Mouse (Mus musculus) ES-E14 (cell line): Measurements from ENCODE around the gene Cox7b2.

Experiments used
- HCFC1 ChIP-seq: IDR thresholded peaks from 2 replicates; pipeline ENCODE4 v1.6.1; 2012; ENCODE audit warnings: low read length, inconsistent platforms, borderline replicate concordance; ENCODE audit not compliant: insufficient read depth
- MAFK ChIP-seq: IDR thresholded peaks from 2 replicates; pipeline ENCODE4 v1.6.1; 2014; ENCODE audit warnings: mild to moderate bottlenecking, low read depth, low read length, inconsistent platforms; ENCODE audit not compliant: insufficient read depth
- ZC3H11A ChIP-seq: IDR thresholded peaks from 2 replicates; pipeline ENCODE4 v1.6.1; 2012; ENCODE audit warnings: low read depth, mild to moderate bottlenecking, inconsistent platforms, low read length, borderline replicate concordance
- ZNF384 ChIP-seq: IDR thresholded peaks from 2 replicates; pipeline ENCODE4 v1.6.1; 2012; ENCODE audit warnings: low read depth, low read length, inconsistent platforms

- no peak for TF ChIP-seq ZNF384
- TF ChIP-seq MAFK, result no peak
- no peak for TF ChIP-seq ZC3H11A
- no peak for TF ChIP-seq HCFC1
Observed at GRCm38 (mm10) chr5:71456957-71457356, 91.0 kb downstream of the Cox7b2 start.
